Mouse (Mus musculus) MEL (cell line): ENCODE measurements at regions not wholly inside any gene's neighbourhood (a gene's known extent, or its start where the extent isn't known, plus 50 kb on each side); places are given as distances from the start of the nearest gene placed in this dataset.

ENCODE experiments used
- CTCF ChIP-seq, 3 experiments: IDR thresholded peaks in 2 of 3; conservative IDR thresholded peaks in 1 of 3; 2 replicates each; pipeline ENCODE4 v1.5.1; 2011 to 2012; ENCODE audit warnings: low read length in 3 of 3, low read depth in 2 of 3, mild to moderate bottlenecking in 2 of 3, improper control_type of control experiment in 1 of 3, inconsistent platforms in 1 of 3, mixed read lengths in 1 of 3, moderate library complexity in 1 of 3; ENCODE audit not compliant: control insufficient read depth in 1 of 3, insufficient read depth in 1 of 3, poor library complexity in 1 of 3, severe bottlenecking in 1 of 3
- EP300 ChIP-seq, 2 experiments: IDR thresholded peaks; 2 replicates each; pipeline ENCODE4 v1.6.1; 2011; ENCODE audit warnings: improper control_type of control experiment in 2 of 2, low read length in 2 of 2, low read depth in 1 of 2, mild to moderate bottlenecking in 1 of 2
- GABPA ChIP-seq: IDR thresholded peaks from 2 replicates; pipeline ENCODE4 v1.6.1; 2012; ENCODE audit warnings: low read depth, mild to moderate bottlenecking, inconsistent platforms, low read length, improper control_type of control experiment, moderate library complexity
- GATA1 ChIP-seq: IDR thresholded peaks from 2 replicates; pipeline ENCODE4 v1.6.1; 2011; ENCODE audit warnings: low read depth, low read length, improper control_type of control experiment
- JUND ChIP-seq: IDR thresholded peaks from 2 replicates; pipeline ENCODE4 v1.6.1; 2011; ENCODE audit warnings: low read depth, mild to moderate bottlenecking, improper control_type of control experiment, low read length
- MAX ChIP-seq: IDR thresholded peaks from 2 replicates; pipeline ENCODE4 v1.6.1; 2011; ENCODE audit warnings: low read length, improper control_type of control experiment
- POLR2A ChIP-seq, 2 experiments: IDR thresholded peaks; 2 replicates each; pipeline ENCODE4 v1.6.1; 2011 to 2012; ENCODE audit warnings: low read length in 2 of 2, mild to moderate bottlenecking in 2 of 2, control low read depth in 1 of 2, improper control_type of control experiment in 1 of 2, low read depth in 1 of 2, moderate library complexity in 1 of 2; ENCODE audit not compliant: control insufficient read depth in 1 of 2, insufficient read depth in 1 of 2, poor library complexity in 1 of 2
- POLR2AphosphoS2 ChIP-seq: IDR thresholded peaks from 2 replicates; pipeline ENCODE4 v1.6.1; 2011; ENCODE audit warnings: low read length, improper control_type of control experiment
- USF2 ChIP-seq, 2 experiments: IDR thresholded peaks; 2 replicates each; pipeline ENCODE4 v1.6.1; 2011 to 2012; ENCODE audit warnings: improper control_type of control experiment in 2 of 2, low read length in 2 of 2, borderline replicate concordance in 1 of 2, inconsistent platforms in 1 of 2, low read depth in 1 of 2, mild to moderate bottlenecking in 1 of 2; ENCODE audit not compliant: insufficient read depth in 1 of 2
- ZMIZ1 ChIP-seq: IDR thresholded peaks from 2 replicates; pipeline ENCODE4 v1.6.1; 2012; ENCODE audit warnings: low read depth, mild to moderate bottlenecking, inconsistent platforms, low read length, improper control_type of control experiment, moderate library complexity
- ZNF384 ChIP-seq: IDR thresholded peaks from 2 replicates; pipeline ENCODE4 v1.6.1; 2012; ENCODE audit warnings: low read depth, mild to moderate bottlenecking, inconsistent platforms, low read length, improper control_type of control experiment

DNA sequence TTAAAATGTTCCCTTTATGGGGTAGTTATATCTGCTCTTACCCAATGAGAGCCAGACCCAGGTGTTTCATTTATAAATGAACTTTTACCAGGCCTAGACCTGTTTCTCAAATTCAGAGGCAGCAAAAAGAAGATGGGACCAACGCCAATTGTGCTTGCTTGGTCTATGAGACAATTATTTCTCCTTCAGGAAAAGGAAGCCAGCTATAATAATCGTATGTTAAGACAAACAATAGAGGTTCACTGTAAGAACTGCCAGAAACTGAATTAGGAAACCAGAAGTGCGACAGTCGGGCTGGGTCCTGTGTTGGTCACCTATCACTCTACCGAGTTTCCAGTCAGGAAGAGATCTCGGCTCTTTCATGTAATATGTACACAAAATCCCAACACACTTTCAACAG is 335.8 kb upstream of the Dach1 start:
- no peak for TF ChIP-seq GATA1
- no peak for TF ChIP-seq CTCF (IDR thresholded peaks at IDR 0.05 in 2 of 3, conservative IDR thresholded peaks at IDR 0.05 in 1 of 3; ENCODE audit: control insufficient read depth in 1 of 3, insufficient read depth in 1 of 3, low read depth in 2 of 3, low read length in 3 of 3, poor library complexity in 1 of 3, severe bottlenecking in 1 of 3)
- TF ChIP-seq MAX: no peak
- TF ChIP-seq USF2 (IDR thresholded peaks at IDR 0.05; ENCODE audit: borderline replicate concordance in 1 of 2, insufficient read depth in 1 of 2, low read depth in 1 of 2, low read length in 2 of 2): no peak
- no peak for TF ChIP-seq GABPA
- no peak for TF ChIP-seq ZNF384
- no peak for TF ChIP-seq POLR2A (IDR thresholded peaks at IDR 0.05; ENCODE audit: control insufficient read depth in 1 of 2, insufficient read depth in 1 of 2, low read depth in 1 of 2, low read length in 2 of 2, poor library complexity in 1 of 2)
- no peak for TF ChIP-seq EP300 (IDR thresholded peaks at IDR 0.05; ENCODE audit: low read depth in 1 of 2, low read length in 2 of 2)
- no peak for TF ChIP-seq JUND
- no peak for TF ChIP-seq ZMIZ1
- TF ChIP-seq POLR2AphosphoS2: no peak
